In genomic region chr9:92907102-92907501, GRCm38 (mm10) we compare ENCODE assay signal across 27 mouse cellular contexts.
DNase-seq lines count a peak whose midpoint lies in the region; ATAC-seq and TF ChIP-seq lines count a peak whose summit lies in the region.
"Had no signal": no experiment of that assay in that cellular context is flagged by ENCODE, and none has a peak within 500 bp of the region (broad histone marks: within the 10 kb centered on the region; RNA-seq: fewer than 3 reads in every experiment).

No protein-coding gene starts in this region.

- DNase-seq in forebrain, embryonic 11.5 days (ENCODE audit: low spot score) = no peak
- peak; percentile 30 for DNase-seq in forebrain, postnatal 0 days
- no peak for DNase-seq in forebrain, embryonic 10.5 days (ENCODE audit: extremely low spot score, low spot score)
- peak; percentile 51 for DNase-seq in brain, embryonic 14.5 days (ENCODE audit: low read depth)
- DNase-seq in Muller cell, postnatal 12 days (ENCODE audit: inconsistent ontology term) = no peak
- DNase-seq: adrenal gland, adult 2 months; adrenal gland, postnatal 14 days; B cell, adult 2 months; cerebellum, adult 18-20 months; cerebellum, adult 9-10 months; cerebellum, postnatal 14 days; gastrocnemius, adult 2 months; gastrocnemius, postnatal 14 days; heart, adult 18-20 months; heart, postnatal 10 days; heart, postnatal 36 days; kidney, adult 2 months had no signal

- H3K9me3 ChIP-seq in forebrain, embryonic 11.5 days (ENCODE audit: control insufficient read depth, low read length) = no peaks in the 10 kb centered on the region
- H3K9me3 ChIP-seq in forebrain, embryonic 15.5 days = no peaks in the 10 kb centered on the region
- no peaks in the 10 kb centered on the region for H3K9me3 ChIP-seq in forebrain, postnatal 0 days (ENCODE audit: low read length)
- no peaks in the 10 kb centered on the region for H3K9me3 ChIP-seq in forebrain, embryonic 10.5 days
- H3K9me3 ChIP-seq: embryonic facial prominence, embryonic 10.5 days; embryonic facial prominence, embryonic 13.5 days; G1E; heart, embryonic 12.5 days; heart, embryonic 15.5 days had no signal

- H3K4me1 ChIP-seq in forebrain, embryonic 11.5 days (replicated peaks; ENCODE audit: control insufficient read depth, insufficient read depth, low read length) = no peaks in the 10 kb centered on the region
- no peaks in the 10 kb centered on the region for H3K4me1 ChIP-seq in forebrain, embryonic 15.5 days
- H3K4me1 ChIP-seq in forebrain, postnatal 0 days (ENCODE audit: insufficient read depth) = no peaks in the 10 kb centered on the region
- no peaks in the 10 kb centered on the region for H3K4me1 ChIP-seq in forebrain, embryonic 10.5 days
- H3K4me1 ChIP-seq: embryonic facial prominence, embryonic 10.5 days; embryonic facial prominence, embryonic 13.5 days; heart, embryonic 12.5 days; heart, embryonic 15.5 days had no signal

- 0 out of 2 replicates have a peak, but pooled peaks have one; percentile 33 for ATAC-seq in forebrain, embryonic 11.5 days (replicated peaks; ENCODE audit: low FRiP score)
- ATAC-seq in forebrain, embryonic 15.5 days (replicated peaks) = no peak
- peak; percentile 68; the same call in 1 of the 2 replicates for ATAC-seq in forebrain, postnatal 0 days
- ATAC-seq: intestine, postnatal 0 days had no signal

- H3K9ac ChIP-seq in forebrain, embryonic 11.5 days (ENCODE audit: low read length) = no peak overlapping the region
- no peak overlapping the region for H3K9ac ChIP-seq in forebrain, embryonic 15.5 days (replicated peaks)
- no peak overlapping the region for H3K9ac ChIP-seq in forebrain, postnatal 0 days
- H3K9ac ChIP-seq: embryonic facial prominence, embryonic 13.5 days; heart, embryonic 12.5 days; heart, embryonic 15.5 days; hindbrain, embryonic 14.5 days had no signal

- H3K4me2 ChIP-seq in forebrain, embryonic 11.5 days (ENCODE audit: low read depth, low read length, severe bottlenecking) = no peak overlapping the region
- no peak overlapping the region for H3K4me2 ChIP-seq in forebrain, embryonic 15.5 days (replicated peaks)
- no peak overlapping the region for H3K4me2 ChIP-seq in forebrain, postnatal 0 days (ENCODE audit: low read depth)
- H3K4me2 ChIP-seq: embryonic facial prominence, embryonic 13.5 days; heart, embryonic 12.5 days; heart, embryonic 15.5 days; hindbrain, embryonic 14.5 days had no signal

- no peak overlapping the region for H3K27ac ChIP-seq in forebrain, embryonic 11.5 days (ENCODE audit: low read depth, low read length)
- H3K27ac ChIP-seq in forebrain, embryonic 15.5 days (replicated peaks) = no peak overlapping the region
- H3K27ac ChIP-seq in forebrain, postnatal 0 days (ENCODE audit: low read depth, low read length) = no peak overlapping the region
- H3K27ac ChIP-seq in forebrain, embryonic 10.5 days = no peak overlapping the region
- H3K27ac ChIP-seq: embryonic facial prominence, embryonic 10.5 days; embryonic facial prominence, embryonic 13.5 days; gastrocnemius, adult 2 months; heart, embryonic 15.5 days; hindbrain, embryonic 14.5 days had no signal

- no peak for TF ChIP-seq POLR2A in brain, embryonic 14.5 days (IDR thresholded peaks at IDR 0.05; ENCODE audit: borderline replicate concordance, extremely low read depth, insufficient read depth, insufficient read length, poor library complexity, severe bottlenecking)

- no peaks in the 10 kb centered on the region for H3K36me3 ChIP-seq in forebrain, embryonic 11.5 days (ENCODE audit: control insufficient read depth, insufficient read depth, low read length)
- H3K36me3 ChIP-seq in forebrain, embryonic 15.5 days = no peaks in the 10 kb centered on the region
- no peaks in the 10 kb centered on the region for H3K36me3 ChIP-seq in forebrain, postnatal 0 days (ENCODE audit: insufficient read depth)
- H3K36me3 ChIP-seq in forebrain, embryonic 10.5 days (replicated peaks) = no peaks in the 10 kb centered on the region
- H3K36me3 ChIP-seq: embryonic facial prominence, embryonic 10.5 days; embryonic facial prominence, embryonic 13.5 days; G1E; heart, embryonic 12.5 days; heart, embryonic 15.5 days had no signal

- H3K4me3 ChIP-seq in forebrain, embryonic 11.5 days (ENCODE audit: low read depth, low read length) = no peak overlapping the region
- H3K4me3 ChIP-seq in forebrain, embryonic 15.5 days = no peak overlapping the region
- H3K4me3 ChIP-seq in forebrain, postnatal 0 days (ENCODE audit: low read depth, low read length) = no peak overlapping the region
- no peak overlapping the region for H3K4me3 ChIP-seq in forebrain, embryonic 10.5 days
- H3K4me3 ChIP-seq: embryonic facial prominence, embryonic 10.5 days; embryonic facial prominence, embryonic 13.5 days; erythroblast, embryonic 14.5 days; gastrocnemius, adult 2 months; heart, embryonic 12.5 days; heart, embryonic 15.5 days had no signal

- H3K27me3 ChIP-seq in forebrain, embryonic 11.5 days (ENCODE audit: control insufficient read depth, insufficient read depth, low read length) = no peaks in the 10 kb centered on the region
- no peaks in the 10 kb centered on the region for H3K27me3 ChIP-seq in forebrain, embryonic 15.5 days
- no peaks in the 10 kb centered on the region for H3K27me3 ChIP-seq in forebrain, postnatal 0 days (ENCODE audit: insufficient read depth, low read length)
- no peaks in the 10 kb centered on the region for H3K27me3 ChIP-seq in forebrain, embryonic 10.5 days (ENCODE audit: poor library complexity, severe bottlenecking)
- H3K27me3 ChIP-seq: CH12.LX; embryonic facial prominence, embryonic 13.5 days; heart, embryonic 12.5 days; heart, embryonic 15.5 days had no signal

- no peak for TF ChIP-seq CTCF in forebrain, postnatal 0 days (IDR thresholded peaks at IDR 0.05; ENCODE audit: low read depth)
- TF ChIP-seq CTCF in brain, embryonic 14.5 days (IDR thresholded peaks at IDR 0.05; ENCODE audit: borderline replicate concordance, extremely low read depth, insufficient read depth, insufficient read length) = no peak

Comparison
In these comparisons a context has a peak if more than half of its experiments do, and no peak if none do; other contexts are left out.
1. DNase-seq: peak in forebrain, postnatal 0 days (single experiment) and brain, embryonic 14.5 days (single experiment); none in forebrain, embryonic 11.5 days (single experiment), forebrain, embryonic 10.5 days (single experiment) and Muller cell, postnatal 12 days (single experiment).